Mouse (Mus musculus): ENCODE measurements around the gene Smc1a.

Gene Smc1a

GRCm38 (mm10) chrX:152016151-152017145 is at the start of gene Smc1a, which contains the start of gene Ribc1:
Smc1a (plus strand) TSS chrX:152016428.
Ribc1 (minus strand) TSS chrX:152016295.
- DNase-seq = peak; percentile 76

GRCm38 (mm10) chrX:151999006-151999710 is 17.1 kb upstream of the Smc1a start:
- no peak for DNase-seq

GRCm38 (mm10) chrX:152001182-152001684 is 15.0 kb upstream of the Smc1a start:
- DNase-seq = no peak

GRCm38 (mm10) chrX:152001737-152002710 is 14.2 kb upstream of the Smc1a start, which contains the start of gene Hsd17b10:
Hsd17b10 (plus strand) TSS chrX:152001845.
- DNase-seq = peak; percentile 75

- DNase-seq = no peak
Observed at GRCm38 (mm10) chrX:152002865-152003264, 13.4 kb upstream of the Smc1a start.

GRCm38 (mm10) chrX:152007863-152008262 is 8.4 kb upstream of the Smc1a start:
- no peak for DNase-seq

GRCm38 (mm10) chrX:152015752-152016150 is 477 bp upstream of the Smc1a start:
- no peak for DNase-seq

- DNase-seq = no peak
Observed at GRCm38 (mm10) chrX:152017186-152017585, 958 bp downstream of the Smc1a start.

- no peak for DNase-seq
Observed at GRCm38 (mm10) chrX:152019294-152019693, 3.1 kb downstream of the Smc1a start.

- no peak for DNase-seq
Observed at GRCm38 (mm10) chrX:152039865-152040264, 23.6 kb downstream of the Smc1a start.

- no peak for DNase-seq
Observed at GRCm38 (mm10) chrX:152047230-152047629, 31.0 kb downstream of the Smc1a start.

- no peak for DNase-seq
Observed at GRCm38 (mm10) chrX:152052546-152052945, 36.3 kb downstream of the Smc1a start.

- DNase-seq = no peak
Observed at GRCm38 (mm10) chrX:152054094-152054493, 37.9 kb downstream of the Smc1a start.

GRCm38 (mm10) chrX:152065674-152066073 is 49.4 kb downstream of the Smc1a start:
- DNase-seq = no peak

GRCm38 (mm10) chrX:152067789-152068188 is 51.6 kb downstream of the Smc1a start:
- no peak for DNase-seq

- DNase-seq = peak; percentile 73
Observed at GRCm38 (mm10) chrX:152089832-152090614, 73.8 kb downstream of the Smc1a start.

GRCm38 (mm10) chrX:152097572-152097971 is 81.3 kb downstream of the Smc1a start:
- no peak for DNase-seq
